Mouse (Mus musculus): ENCODE measurements around the gene Aldh3a1. TPM values are rescaled to one million over a fixed set of nuclear protein-coding genes. Genes with fewer than 3 reads are reported as not detected.

The Aldh3a1 gene
- polyA plus RNA-seq, 2 experiments: 0.02 to 0.09 TPM

GRCm38 (mm10) chr11:61205167-61205950, 2.0 kb upstream of the Aldh3a1 start:
- DNase-seq (ENCODE audit: low read depth in 3 of 3, low spot score in 3 of 3) (no peak), ATAC-seq (ENCODE audit: insufficient read depth) (no peak)
- H3K9ac ChIP-seq (replicated peaks): no peak overlapping the region
- no peaks in the 10 kb centered on the region for H3K27me3 ChIP-seq (ENCODE audit: control insufficient read depth, insufficient read depth, low read length)
- no peak overlapping the region for H3K27ac ChIP-seq
- no peak overlapping the region for H3K4me3 ChIP-seq (ENCODE audit: insufficient read depth in 1 of 2, low read depth in 2 of 2, low read length in 2 of 2)
- H3K9me3 ChIP-seq (ENCODE audit: control insufficient read depth, low read length): no peaks in the 10 kb centered on the region
- H3K36me3 ChIP-seq (replicated peaks; ENCODE audit: control insufficient read depth, insufficient read depth, low read depth): no peaks in the 10 kb centered on the region
- no peaks in the 10 kb centered on the region for H3K4me1 ChIP-seq (replicated peaks; ENCODE audit: control insufficient read depth in 2 of 2, insufficient read depth in 2 of 2, low read length in 1 of 2)
- TF ChIP-seq CTCF (IDR thresholded peaks at IDR 0.05; ENCODE audit: low read depth) (no peak), EP300 (IDR thresholded peaks at IDR 0.05; ENCODE audit: low read depth) (no peak)
- WGBS (ENCODE audit: insufficient replicate concordance): 75% methylated on average over 9 of the region's 10 CpGs
- H3K4me2 ChIP-seq (ENCODE audit: low read depth): no peak overlapping the region

- no peak overlapping the region for H3K4me3 ChIP-seq (ENCODE audit: insufficient read depth in 1 of 2, low read depth in 2 of 2, low read length in 2 of 2)
- no peaks in the 10 kb centered on the region for H3K27me3 ChIP-seq (ENCODE audit: control insufficient read depth, insufficient read depth, low read length)
- WGBS (ENCODE audit: insufficient replicate concordance): 72% methylated on average over 3 of the region's 3 CpGs
- H3K9me3 ChIP-seq (ENCODE audit: control insufficient read depth, low read length): no peaks in the 10 kb centered on the region
- H3K27ac ChIP-seq: no peak overlapping the region
- no peaks in the 10 kb centered on the region for H3K4me1 ChIP-seq (replicated peaks; ENCODE audit: control insufficient read depth in 2 of 2, insufficient read depth in 2 of 2, low read length in 1 of 2)
- TF ChIP-seq CTCF (IDR thresholded peaks at IDR 0.05; ENCODE audit: low read depth) (no peak), EP300 (IDR thresholded peaks at IDR 0.05; ENCODE audit: low read depth) (no peak)
- DNase-seq (ENCODE audit: low read depth in 3 of 3, low spot score in 3 of 3): no peak
- ATAC-seq (ENCODE audit: insufficient read depth): no peak
- no peak overlapping the region for H3K9ac ChIP-seq (replicated peaks)
- H3K4me2 ChIP-seq (ENCODE audit: low read depth): no peak overlapping the region
- H3K36me3 ChIP-seq (replicated peaks; ENCODE audit: control insufficient read depth, insufficient read depth, low read depth): no peaks in the 10 kb centered on the region
Observed at GRCm38 (mm10) chr11:61206136-61206535, 1.2 kb upstream of the Aldh3a1 start.

GRCm38 (mm10) chr11:61208316-61208715, 979 bp downstream of the Aldh3a1 start:
- WGBS (ENCODE audit: insufficient replicate concordance): 46% methylated on average over 10 of the region's 10 CpGs
- no peaks in the 10 kb centered on the region for H3K36me3 ChIP-seq (replicated peaks; ENCODE audit: control insufficient read depth, insufficient read depth, low read depth)
- H3K27me3 ChIP-seq (ENCODE audit: control insufficient read depth, insufficient read depth, low read length): peaks cover 5% of the 10 kb centered on the region; the same call in 1 of the 2 replicates
- no peak overlapping the region for H3K4me3 ChIP-seq (ENCODE audit: insufficient read depth in 1 of 2, low read depth in 2 of 2, low read length in 2 of 2)
- no peak overlapping the region for H3K4me2 ChIP-seq (ENCODE audit: low read depth)
- TF ChIP-seq EP300 (IDR thresholded peaks at IDR 0.05; ENCODE audit: low read depth) (no peak), CTCF (IDR thresholded peaks at IDR 0.05; ENCODE audit: low read depth) (no peak)
- no peak for ATAC-seq (ENCODE audit: insufficient read depth)
- no peak for DNase-seq (ENCODE audit: low read depth in 3 of 3, low spot score in 3 of 3)
- H3K27ac ChIP-seq: no peak overlapping the region
- H3K9ac ChIP-seq (replicated peaks): no peak overlapping the region
- H3K4me1 ChIP-seq (replicated peaks; ENCODE audit: control insufficient read depth in 2 of 2, insufficient read depth in 2 of 2, low read length in 1 of 2): no peaks in the 10 kb centered on the region
- no peaks in the 10 kb centered on the region for H3K9me3 ChIP-seq (ENCODE audit: control insufficient read depth, low read length)

DNA sequence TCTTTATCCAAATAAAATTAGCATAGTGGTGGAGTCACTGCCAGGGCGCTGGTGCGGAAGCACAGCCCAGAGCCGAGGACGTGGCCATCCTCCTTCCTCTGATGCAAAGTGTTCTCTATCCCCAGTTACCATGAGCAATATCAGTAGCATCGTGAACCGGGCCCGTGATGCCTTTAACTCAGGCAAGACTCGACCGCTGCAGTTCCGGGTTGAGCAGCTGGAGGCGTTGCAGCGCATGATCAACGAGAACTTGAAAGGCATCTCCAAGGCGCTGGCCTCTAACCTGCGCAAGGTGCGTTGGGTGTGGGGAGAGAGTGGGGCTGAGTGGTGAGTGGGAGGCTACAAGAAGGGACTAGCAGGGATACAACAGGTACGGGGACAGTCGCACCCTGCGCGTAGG, 4.8 kb downstream of the Aldh3a1 start:
- H3K27me3 ChIP-seq (ENCODE audit: control insufficient read depth, insufficient read depth, low read length): peaks cover 5% of the 10 kb centered on the region; the same call in 1 of the 2 replicates
- WGBS (ENCODE audit: insufficient replicate concordance): 27% methylated on average over 20 of the region's 20 CpGs
- ATAC-seq (ENCODE audit: insufficient read depth) (no peak), DNase-seq (ENCODE audit: low read depth in 3 of 3, low spot score in 3 of 3) (no peak)
- H3K9ac ChIP-seq (replicated peaks): no peak overlapping the region
- H3K4me1 ChIP-seq (replicated peaks; ENCODE audit: control insufficient read depth in 2 of 2, insufficient read depth in 2 of 2, low read length in 1 of 2): no peaks in the 10 kb centered on the region
- no peak overlapping the region for H3K4me3 ChIP-seq (ENCODE audit: insufficient read depth in 1 of 2, low read depth in 2 of 2, low read length in 2 of 2)
- no peak overlapping the region for H3K27ac ChIP-seq
- no peaks in the 10 kb centered on the region for H3K36me3 ChIP-seq (replicated peaks; ENCODE audit: control insufficient read depth, insufficient read depth, low read depth)
- TF ChIP-seq EP300 (IDR thresholded peaks at IDR 0.05; ENCODE audit: low read depth) (no peak), CTCF (IDR thresholded peaks at IDR 0.05; ENCODE audit: low read depth) (peak; percentile 62)
- H3K4me2 ChIP-seq (ENCODE audit: low read depth): no peak overlapping the region
- no peaks in the 10 kb centered on the region for H3K9me3 ChIP-seq (ENCODE audit: control insufficient read depth, low read length)

DNA sequence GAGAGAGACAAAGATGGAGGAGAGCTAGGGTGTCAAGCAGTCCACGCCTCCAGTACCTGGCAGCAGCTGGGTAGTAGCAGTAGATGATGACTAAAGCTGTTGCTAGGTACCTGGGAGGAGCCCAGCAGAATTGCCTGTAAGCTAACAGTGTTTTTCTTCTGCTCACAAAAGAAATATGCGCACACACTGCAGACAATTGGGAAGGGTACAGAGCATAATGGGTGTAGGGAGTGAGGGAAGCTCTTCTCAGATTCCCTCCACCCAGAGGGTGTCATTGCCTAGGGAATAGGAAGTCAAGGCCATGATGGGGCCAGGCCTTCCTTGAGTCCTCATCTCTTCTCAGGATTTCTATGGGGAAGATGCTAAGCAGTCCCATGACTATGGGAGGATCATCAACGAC, 8.6 kb downstream of the Aldh3a1 start:
- Histone ChIP-seq H3K9ac (replicated peaks) (no peak overlapping the region), H3K4me1 (replicated peaks; ENCODE audit: control insufficient read depth in 2 of 2, insufficient read depth in 2 of 2, low read length in 1 of 2) (no peaks in the 10 kb centered on the region), H3K36me3 (replicated peaks; ENCODE audit: control insufficient read depth, insufficient read depth, low read depth) (no peaks in the 10 kb centered on the region), H3K4me2 (ENCODE audit: low read depth) (no peak overlapping the region), H3K27me3 (ENCODE audit: control insufficient read depth, insufficient read depth, low read length) (peaks cover 5% of the 10 kb centered on the region; the same call in 1 of the 2 replicates), H3K4me3 (ENCODE audit: insufficient read depth in 1 of 2, low read depth in 2 of 2, low read length in 2 of 2) (no peak overlapping the region), H3K27ac (no peak overlapping the region), H3K9me3 (ENCODE audit: control insufficient read depth, low read length) (no peaks in the 10 kb centered on the region)
- ATAC-seq (ENCODE audit: insufficient read depth) (no peak), DNase-seq (ENCODE audit: low read depth in 3 of 3, low spot score in 3 of 3) (no peak)
- WGBS (ENCODE audit: insufficient replicate concordance): 70% methylated on average over 3 of the region's 3 CpGs
- TF ChIP-seq CTCF (IDR thresholded peaks at IDR 0.05; ENCODE audit: low read depth) (no peak), EP300 (IDR thresholded peaks at IDR 0.05; ENCODE audit: low read depth) (no peak)

Measured in liver, embryonic 14.5 days (tissue).